Mouse (Mus musculus) midbrain, embryonic 15.5 days (tissue): ENCODE results near the gene Inpp5a. TPM values are rescaled to one million over a fixed set of nuclear protein-coding genes. Genes with fewer than 3 reads are reported as not detected.

Experiments used
- ATAC-seq: fragments of 200-750 bp; cut with Nextera tagmentation; replicated peaks from 2 replicates; pipeline ENCODE4 v1.8.0; 2017; ENCODE audit warnings: moderate TSS enrichment
- H3K27ac ChIP-seq: fragments of 300-500 bp; sonication (generic); 2 replicates; pipeline ENCODE4 v1.5.1; 2015; ENCODE audit warnings: mild to moderate bottlenecking, inconsistent platforms
- H3K27me3 ChIP-seq: fragments of 300-500 bp; sonication (generic); replicated peaks from 2 replicates; pipeline ENCODE4 v1.6.1; 2015; ENCODE audit warnings: inconsistent platforms
- H3K36me3 ChIP-seq: fragments of 300-500 bp; sonication (generic); replicated peaks from 2 replicates; pipeline ENCODE4 v1.6.1; 2015; ENCODE audit warnings: inconsistent platforms
- H3K4me1 ChIP-seq: fragments of 300-500 bp; sonication (generic); 2 replicates; pipeline ENCODE4 v1.6.1; 2015; ENCODE audit warnings: inconsistent platforms
- H3K4me2 ChIP-seq: fragments of 300-500 bp; sonication (generic); 2 replicates; pipeline ENCODE4 v1.6.1; 2015; ENCODE audit warnings: inconsistent platforms, mild to moderate bottlenecking, moderate library complexity
- H3K4me3 ChIP-seq: fragments of 300-500 bp; sonication (generic); 2 replicates; pipeline ENCODE4 v1.5.1; 2015; ENCODE audit warnings: mild to moderate bottlenecking, inconsistent platforms
- H3K9ac ChIP-seq: fragments of 300-500 bp; sonication (generic); 2 replicates; pipeline ENCODE4 v1.6.1; 2015; ENCODE audit warnings: mild to moderate bottlenecking, inconsistent platforms
- H3K9me3 ChIP-seq: fragments of 300-500 bp; sonication (generic); 2 replicates; pipeline ENCODE4 v1.6.1; 2016; ENCODE audit warnings: inconsistent platforms
- WGBS: fragments of 180-500 bp; shearing (Covaris S2); methylation state at CpG from one replicate; pipeline ENCODE4 v1.1.7; 2015; ENCODE audit warnings: mixed read lengths; 5-methylcytosine and 5-hydroxymethylcytosine counted together
- polyA plus RNA-seq: library from polyadenylated mRNA; unstranded; fragments of >200 nt; fragmentation: Nextera tagmentation; extraction: Ambion mirVana; gene quantifications from 2 replicates; pipeline ENCODE4 v1.2.1, GENCODE M21; 2015

Inpp5a gene
- polyA plus RNA-seq, 1 experiment from 2014 or later, result 19.2 TPM

DNA sequence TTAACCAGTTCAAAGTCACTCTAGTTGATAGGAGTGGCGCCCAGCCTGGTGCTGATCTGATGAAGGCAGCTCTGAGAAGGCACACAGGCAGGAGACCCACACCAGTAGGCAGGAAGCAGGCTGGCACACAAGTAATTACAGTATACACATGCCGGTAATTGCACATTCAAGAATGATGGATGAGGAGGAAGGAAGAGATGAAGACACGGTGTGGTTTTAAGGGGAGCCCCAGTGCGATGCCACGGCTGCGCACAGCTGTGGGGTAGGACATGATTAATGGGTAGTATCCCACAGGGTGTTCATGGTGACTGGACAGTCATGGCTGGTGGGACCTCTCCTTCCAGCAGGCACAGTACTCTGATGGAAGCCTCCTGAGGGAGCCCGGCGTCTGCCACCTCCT lies 177.6 kb downstream of the Inpp5a start:
- H3K27me3 ChIP-seq, result peaks cover 7% of the 10 kb centered on the region; the same call in 1 of the 2 replicates
- peaks cover 8% of the 10 kb centered on the region; the same call in 1 of the 2 replicates for H3K4me1 ChIP-seq
- 82% methylated on average over 8 of the region's 8 CpGs for WGBS
- no peak for ATAC-seq
- no peak overlapping the region for H3K27ac ChIP-seq
- H3K9me3 ChIP-seq, result no peaks in the 10 kb centered on the region
- H3K9ac ChIP-seq, result no peak overlapping the region
- no peak overlapping the region for H3K4me3 ChIP-seq
- no peaks in the 10 kb centered on the region for H3K36me3 ChIP-seq
- no peak overlapping the region for H3K4me2 ChIP-seq

DNA sequence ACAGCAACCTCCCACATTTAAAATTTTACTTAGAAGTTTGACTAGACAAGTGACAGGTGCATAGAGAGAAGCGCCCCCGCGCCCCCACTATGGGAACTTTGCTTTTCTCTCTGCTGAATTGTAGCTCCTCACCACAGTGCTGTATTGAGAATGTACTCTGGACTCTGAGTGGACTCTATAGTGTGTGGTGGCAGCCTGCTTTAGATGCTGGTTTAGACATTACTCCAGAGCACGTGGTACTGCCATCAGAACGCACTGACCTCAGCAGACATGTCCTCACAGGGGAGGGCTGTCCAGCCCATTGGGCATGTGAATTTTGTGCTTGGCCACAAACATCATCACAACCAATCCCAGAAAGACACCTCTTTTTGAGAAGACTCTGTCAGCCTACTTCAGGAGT lies 181.9 kb downstream of the Inpp5a start:
- H3K4me2 ChIP-seq, result no peak overlapping the region

GRCm38 (mm10) chr7:139572665-139573064 lies 183.8 kb downstream of the Inpp5a start:
- H3K9me3 ChIP-seq, result no peaks in the 10 kb centered on the region
- H3K9ac ChIP-seq, result no peak overlapping the region
- no peak overlapping the region for H3K4me2 ChIP-seq
- 87% methylated on average over 3 of the region's 3 CpGs for WGBS
- no peak overlapping the region for H3K4me3 ChIP-seq
- no peaks in the 10 kb centered on the region for H3K36me3 ChIP-seq
- no peak for ATAC-seq
- H3K27ac ChIP-seq, result no peak overlapping the region
- peaks cover 26% of the 10 kb centered on the region for H3K27me3 ChIP-seq
- no peaks in the 10 kb centered on the region for H3K4me1 ChIP-seq

More for the DNA sequence above, 181.9 kb downstream of the Inpp5a start:
- Histone ChIP-seq H3K27ac (no peak overlapping the region), H3K9ac (no peak overlapping the region), H3K4me1 (no peaks in the 10 kb centered on the region), H3K9me3 (no peaks in the 10 kb centered on the region), H3K36me3 (no peaks in the 10 kb centered on the region), H3K27me3 (peaks cover 10% of the 10 kb centered on the region; the same call in 1 of the 2 replicates), H3K4me3 (no peak overlapping the region)
- ATAC-seq, result no peak
- 95% methylated on average over 5 of the region's 5 CpGs for WGBS

DNA sequence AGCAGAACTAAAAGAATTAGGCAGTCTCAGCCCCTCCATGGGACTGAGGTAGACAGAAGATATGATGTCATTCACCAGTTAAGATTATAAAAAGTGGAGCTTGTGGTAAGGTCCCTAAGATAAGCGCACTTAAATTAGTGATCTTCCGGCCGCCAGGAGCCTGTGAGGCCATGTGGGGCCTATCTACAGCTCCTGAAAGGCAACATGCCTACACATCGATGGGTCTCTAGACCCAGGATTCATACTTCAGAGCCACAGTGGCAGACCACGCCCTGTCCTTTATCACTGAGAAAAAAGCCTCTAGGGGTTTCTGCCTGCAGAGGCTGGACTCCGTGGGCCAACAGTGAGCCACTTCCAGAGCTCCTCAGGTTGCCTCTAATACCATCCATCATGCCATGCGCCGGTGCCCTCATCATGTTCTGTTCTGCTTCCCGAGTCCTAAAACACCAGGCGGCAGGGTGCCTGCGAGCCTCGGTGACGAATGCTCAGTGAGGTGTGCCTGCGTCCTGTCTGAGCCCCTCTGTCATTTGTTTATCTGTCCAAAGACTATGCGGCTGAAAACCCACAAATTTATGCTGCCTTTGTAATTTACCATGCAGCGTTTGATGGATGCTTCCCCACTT lies 187.3 kb downstream of the Inpp5a start:
- Histone ChIP-seq H3K9me3 (no peaks in the 10 kb centered on the region), H3K27ac (no peak overlapping the region), H3K36me3 (no peaks in the 10 kb centered on the region), H3K27me3 (peaks cover 56% of the 10 kb centered on the region), H3K4me1 (peaks cover 6% of the 10 kb centered on the region; the same call in 1 of the 2 replicates), H3K4me2 (no peak overlapping the region), H3K4me3 (no peak overlapping the region), H3K9ac (no peak overlapping the region)
- no peak for ATAC-seq
- 67% methylated on average over 16 of the region's 16 CpGs for WGBS

DNA sequence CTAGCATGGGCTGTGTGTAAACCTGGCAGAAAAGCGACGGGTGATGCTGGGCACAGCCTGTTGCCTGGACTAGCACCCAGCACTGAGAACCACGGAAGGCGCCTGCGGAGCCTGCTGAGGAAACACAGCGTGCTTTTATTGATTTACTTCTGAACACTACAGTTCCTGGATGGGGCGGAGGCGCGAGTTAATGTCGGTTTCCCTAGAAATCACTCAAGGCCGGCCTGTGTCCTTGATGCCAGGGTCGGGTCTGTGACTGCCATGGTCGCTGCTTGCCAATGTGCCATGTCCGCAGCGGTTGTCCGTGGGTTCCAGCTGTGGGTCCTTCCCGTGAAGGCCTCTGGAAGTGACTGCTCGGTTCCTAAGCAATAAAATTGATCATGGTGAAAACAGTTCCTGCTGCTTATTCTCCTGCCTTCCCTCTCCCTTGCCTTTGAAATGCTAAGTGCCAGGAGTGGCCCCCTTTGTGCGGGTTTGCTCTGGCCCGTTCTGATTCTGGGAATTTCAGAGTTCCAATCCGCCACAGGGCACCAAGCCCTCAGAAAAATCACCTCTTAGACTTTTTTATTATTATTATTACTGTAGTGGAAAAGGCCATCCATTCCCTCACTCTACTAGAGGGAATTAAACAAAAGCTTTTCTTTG lies 190.5 kb downstream of the Inpp5a start:
- 63% methylated on average over 21 of the region's 21 CpGs for WGBS
- Histone ChIP-seq H3K4me3 (no peak overlapping the region), H3K36me3 (no peaks in the 10 kb centered on the region), H3K9ac (no peak overlapping the region), H3K27ac (no peak overlapping the region), H3K27me3 (peaks cover 84% of the 10 kb centered on the region), H3K4me1 (peaks cover 28% of the 10 kb centered on the region), H3K9me3 (no peaks in the 10 kb centered on the region), H3K4me2 (no peak overlapping the region)
- ATAC-seq, result no peak

DNA sequence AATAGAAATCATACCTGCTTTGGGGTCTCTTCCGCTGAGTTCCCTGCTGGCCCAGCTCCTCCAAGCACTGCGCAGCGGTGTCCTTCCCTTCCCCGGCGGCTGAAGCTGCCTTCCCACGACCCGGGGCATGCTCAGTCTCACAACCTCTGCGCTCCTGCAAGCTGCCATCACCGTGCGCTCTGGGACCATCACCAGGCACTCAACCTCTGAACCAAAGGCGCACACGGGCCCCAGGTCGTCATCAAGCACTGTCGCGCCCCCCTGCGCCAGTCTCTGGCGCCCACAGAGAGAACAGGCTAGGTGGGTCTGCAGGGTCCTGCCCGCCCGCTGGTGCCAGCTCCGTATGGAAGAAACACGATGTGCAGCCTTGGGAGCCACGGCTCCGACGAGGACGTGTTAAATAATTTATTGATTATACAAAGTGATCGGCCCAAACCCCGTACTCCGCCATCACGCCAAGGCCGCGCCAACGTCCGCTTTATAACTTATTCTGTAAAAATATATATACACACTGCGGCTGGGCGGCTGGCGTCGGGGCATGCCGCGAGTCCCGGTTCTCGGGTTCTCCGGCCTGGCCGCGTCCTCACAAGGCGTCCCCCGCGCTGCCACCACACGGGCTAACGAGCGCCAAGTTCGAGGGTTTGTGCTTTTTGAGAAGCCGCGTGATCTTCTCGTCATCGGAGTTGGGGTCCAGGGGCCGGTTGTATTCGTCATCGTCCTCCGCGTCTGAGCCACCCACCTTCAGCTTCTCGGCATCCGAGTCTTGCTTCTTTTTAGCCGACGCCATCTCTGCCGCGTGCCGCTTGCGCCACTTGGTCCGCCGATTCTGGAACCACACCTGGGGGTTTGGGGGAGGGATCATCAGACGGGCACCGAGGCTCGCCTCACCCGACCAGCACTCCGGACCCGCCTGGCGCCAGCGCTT lies 192.2 kb downstream of the Inpp5a start:
- 2% methylated on average over 78 of the region's 78 CpGs for WGBS
- Histone ChIP-seq H3K9me3 (no peaks in the 10 kb centered on the region), H3K27ac (no peak overlapping the region), H3K4me3 (peak overlapping the region; percentile 31), H3K4me1 (peaks cover 31% of the 10 kb centered on the region), H3K27me3 (peaks cover 89% of the 10 kb centered on the region), H3K9ac (no peak overlapping the region), H3K4me2 (peak overlapping the region; percentile 41), H3K36me3 (no peaks in the 10 kb centered on the region)
- no peak for ATAC-seq

DNA sequence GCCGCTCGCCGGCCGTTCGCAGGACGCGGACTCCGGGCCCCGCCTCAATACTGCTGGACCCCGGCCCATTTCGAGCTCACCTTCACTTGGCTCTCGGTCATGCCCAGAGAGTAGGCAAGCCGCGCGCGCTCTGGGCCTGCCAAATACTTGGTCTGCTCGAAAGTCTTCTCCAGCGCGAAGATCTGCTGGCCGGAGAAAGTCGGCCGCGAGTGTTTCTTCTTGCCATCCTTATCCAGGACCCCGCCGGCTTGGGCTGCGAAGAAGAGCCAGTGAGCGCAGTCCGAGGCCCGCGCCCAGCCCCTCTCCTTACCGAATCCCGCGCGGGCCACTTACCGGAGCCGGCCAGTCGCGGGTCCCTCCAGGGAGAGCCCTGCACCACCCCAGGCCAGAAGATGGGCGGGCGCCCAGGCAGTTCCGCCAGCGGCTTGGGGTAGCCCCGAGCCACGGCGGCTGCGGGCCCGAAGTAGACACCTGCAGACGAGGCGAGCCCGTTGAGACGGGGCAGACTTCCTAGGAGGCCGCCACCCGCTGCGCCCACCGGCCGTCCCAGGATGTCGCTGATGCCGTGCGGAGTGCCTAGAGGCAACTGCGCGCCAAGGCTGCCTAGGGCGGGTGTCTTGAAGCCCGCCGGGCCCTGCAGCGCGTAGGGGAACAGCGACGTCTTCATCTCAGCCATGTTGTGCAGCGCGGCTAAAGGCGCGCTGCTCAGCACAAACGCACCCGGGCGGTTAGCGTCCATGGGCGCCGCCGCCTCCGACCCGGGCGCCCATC lies 193.1 kb downstream of the Inpp5a start:
- Histone ChIP-seq H3K9me3 (no peaks in the 10 kb centered on the region), H3K4me1 (peaks cover 31% of the 10 kb centered on the region), H3K4me2 (peak overlapping the region; percentile 41), H3K9ac (no peak overlapping the region), H3K27me3 (peaks cover 93% of the 10 kb centered on the region), H3K36me3 (no peaks in the 10 kb centered on the region), H3K4me3 (peak overlapping the region; percentile 31), H3K27ac (no peak overlapping the region)
- 0 out of 2 replicates have a peak, but pooled peaks have one; percentile 27 for ATAC-seq
- WGBS, result under 1% methylated on average over 82 of the region's 82 CpGs

DNA sequence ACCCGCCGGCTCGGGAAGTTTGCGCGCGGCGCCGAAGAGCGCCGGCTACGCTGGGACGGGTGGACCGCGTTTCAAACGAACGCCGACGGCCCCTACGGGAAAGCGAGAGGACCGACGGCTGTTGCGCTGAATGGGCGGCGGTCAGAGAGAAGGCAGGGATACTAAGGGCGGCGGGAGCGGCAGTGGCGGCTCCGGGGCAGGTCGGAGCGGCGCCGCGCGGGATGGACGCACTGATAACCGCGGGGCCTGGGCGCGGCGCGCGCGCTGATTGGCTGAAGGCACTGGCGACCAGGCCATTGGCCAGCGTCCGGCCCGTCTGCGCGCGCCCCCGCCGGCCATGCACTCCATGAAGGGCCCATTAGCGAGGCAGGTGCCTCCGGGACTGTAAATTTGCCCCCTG lies 193.7 kb downstream of the Inpp5a start, which contains the start of gene Nkx6-2:
TSS of gene Nkx6-2 (minus strand) at position 203 of the 400 bp plus-strand sequence.
- Histone ChIP-seq H3K4me2 (peak within 1 kb of the TSS; percentile 41), H3K36me3 (no peaks in the 10 kb centered on the region), H3K9ac (no peak within 1 kb of the TSS), H3K4me1 (peaks cover 31% of the 10 kb centered on the region), H3K27ac (no peak within 1 kb of the TSS), H3K4me3 (peak within 1 kb of the TSS; percentile 31), H3K9me3 (no peaks in the 10 kb centered on the region), H3K27me3 (peaks cover 93% of the 10 kb centered on the region)
- ATAC-seq, result no peak
- WGBS, result under 1% methylated on average over 56 of the region's 56 CpGs

DNA sequence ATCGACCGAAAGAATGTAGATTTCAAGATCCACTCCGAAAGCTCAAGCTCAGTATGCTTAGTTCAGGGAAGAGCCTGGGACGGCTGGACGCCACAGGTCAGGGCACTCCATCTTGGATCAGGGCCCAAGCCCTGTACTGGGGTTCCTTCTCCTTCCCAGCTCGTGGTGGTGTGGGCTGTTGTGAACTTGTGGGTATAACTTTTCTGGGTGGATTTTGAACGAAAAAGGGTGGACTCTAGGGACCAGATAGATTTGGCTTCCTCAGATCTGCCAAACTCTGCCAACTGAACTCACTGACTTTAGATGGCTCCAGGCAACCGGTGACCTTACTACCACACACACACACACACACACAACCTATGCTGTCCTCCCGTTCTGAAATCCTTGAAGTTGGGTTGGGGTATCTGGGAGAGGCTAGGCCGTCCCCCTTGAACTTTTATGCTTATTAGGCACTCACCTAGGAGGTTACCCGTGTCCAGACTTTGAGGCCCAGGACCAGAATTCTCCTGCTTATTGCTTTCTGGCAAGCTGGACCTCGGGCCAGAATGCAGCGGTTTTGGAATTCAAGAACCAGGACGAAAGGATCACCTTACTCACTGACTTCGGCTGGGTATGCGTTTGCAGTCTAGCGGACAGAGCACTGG lies 194.3 kb downstream of the Inpp5a start:
- 9% methylated on average over 17 of the region's 17 CpGs for WGBS
- Histone ChIP-seq H3K36me3 (no peaks in the 10 kb centered on the region), H3K9me3 (no peaks in the 10 kb centered on the region), H3K27me3 (peaks cover 90% of the 10 kb centered on the region), H3K4me1 (peaks cover 31% of the 10 kb centered on the region), H3K9ac (no peak overlapping the region), H3K4me3 (no peak overlapping the region), H3K27ac (no peak overlapping the region), H3K4me2 (no peak overlapping the region)
- no peak for ATAC-seq

DNA sequence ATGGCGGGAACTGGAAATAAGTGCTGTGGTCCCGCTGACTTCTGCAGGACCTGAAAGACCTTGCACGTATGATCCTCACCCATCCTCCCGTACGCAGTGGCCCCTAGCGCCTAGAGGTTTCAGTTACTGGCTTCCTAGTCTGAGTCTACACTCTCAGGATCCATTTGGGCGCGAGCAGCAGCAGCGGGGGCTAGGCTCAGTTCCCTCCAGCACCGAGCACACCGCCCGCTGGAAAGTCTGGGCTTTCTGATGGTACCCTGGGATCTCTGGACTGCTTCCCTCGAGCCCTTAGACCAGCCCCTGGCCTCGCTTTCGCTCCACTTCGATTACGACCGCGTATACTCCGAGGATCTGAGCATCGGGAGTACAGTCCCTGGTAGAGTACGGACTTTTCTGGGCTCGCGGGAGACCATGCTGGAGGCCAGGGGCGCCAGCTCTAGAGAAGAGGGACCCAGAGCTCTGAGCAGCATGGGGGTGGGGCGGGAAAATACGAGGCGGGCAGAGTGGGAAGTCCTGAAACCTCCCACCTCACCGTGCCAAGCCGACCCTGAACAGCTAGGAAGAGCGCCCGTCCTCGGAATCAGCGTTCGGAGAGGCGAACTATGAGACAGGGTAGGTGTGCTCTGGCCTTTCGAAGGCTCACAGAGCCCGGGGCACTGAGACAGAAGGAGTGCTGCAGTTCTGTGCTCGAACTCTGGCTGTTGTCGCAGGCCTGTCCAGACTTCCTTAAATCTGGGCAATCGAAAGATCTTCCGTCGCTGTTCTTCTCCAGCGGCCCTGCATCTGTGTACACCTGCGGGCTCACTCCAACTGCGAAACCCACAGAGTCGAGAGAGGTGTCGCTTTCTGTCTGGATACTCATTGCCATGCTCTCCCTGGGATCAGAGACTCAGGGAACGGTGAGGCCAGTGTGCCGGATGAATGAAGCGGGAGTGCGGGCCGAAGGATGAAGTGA lies 195.6 kb downstream of the Inpp5a start:
- ATAC-seq, result no peak
- no peak overlapping the region for H3K27ac ChIP-seq
- H3K4me3 ChIP-seq, result no peak overlapping the region
- H3K4me2 ChIP-seq, result peak overlapping the region; percentile 11; the same call in 1 of the 2 replicates
- H3K9me3 ChIP-seq, result no peaks in the 10 kb centered on the region
- peaks cover 89% of the 10 kb centered on the region for H3K27me3 ChIP-seq
- H3K9ac ChIP-seq, result no peak overlapping the region
- peaks cover 31% of the 10 kb centered on the region for H3K4me1 ChIP-seq
- 2% methylated on average over 53 of the region's 53 CpGs for WGBS
- H3K36me3 ChIP-seq, result no peaks in the 10 kb centered on the region
